Mouse (Mus musculus) hindbrain, embryonic 11.5 days (tissue): Measurements from ENCODE around the gene Olfr588-ps1. TPM values are rescaled to one million over a fixed set of nuclear protein-coding genes. Genes with fewer than 3 reads are reported as not detected.

Source experiments
- polyA plus RNA-seq: library from polyadenylated mRNA; unstranded; fragments of >200 nt; fragmentation: Nextera tagmentation; extraction: Ambion mirVana; gene quantifications from 2 replicates; pipeline ENCODE4 v1.2.1, GENCODE M21; 2014

Olfr588-ps1 gene
- polyA plus RNA-seq, 1 experiment from 2014 or later, result not detected

Other genes with a start within 250 kb of the Olfr588-ps1 start
- not detected in 2 replicates for gene Olfr569, start 250.0 kb upstream of the Olfr588-ps1 start, polyA plus RNA-seq
- not detected in 2 replicates for gene Olfr570, start 246.3 kb upstream of the Olfr588-ps1 start, polyA plus RNA-seq
- not detected in 2 replicates for gene Olfr571, start 223.3 kb upstream of the Olfr588-ps1 start, polyA plus RNA-seq
- gene Olfr572, start 216.5 kb upstream of the Olfr588-ps1 start, polyA plus RNA-seq, result not detected in 2 replicates
- gene Olfr573-ps1, start 198.3 kb upstream of the Olfr588-ps1 start, polyA plus RNA-seq, result not detected in 2 replicates
- gene Olfr574, start 192.4 kb upstream of the Olfr588-ps1 start, polyA plus RNA-seq, result not detected in 2 replicates
- gene Olfr575, start 182.1 kb upstream of the Olfr588-ps1 start, polyA plus RNA-seq, result not detected in 2 replicates
- gene Olfr576, start 178.2 kb upstream of the Olfr588-ps1 start, polyA plus RNA-seq, result not detected in 2 replicates
- not detected in 2 replicates for gene Olfr577, start 164.9 kb upstream of the Olfr588-ps1 start, polyA plus RNA-seq
- not detected in 2 replicates for gene Olfr578, start 151.6 kb upstream of the Olfr588-ps1 start, polyA plus RNA-seq
- not detected in 2 replicates for gene Olfr582, start 102.9 kb upstream of the Olfr588-ps1 start, polyA plus RNA-seq
- not detected in 2 replicates for gene Olfr583, start 89.6 kb upstream of the Olfr588-ps1 start, polyA plus RNA-seq
- not detected in 2 replicates for gene Olfr584, start 59.0 kb upstream of the Olfr588-ps1 start, polyA plus RNA-seq
- gene Olfr585, start 43.2 kb upstream of the Olfr588-ps1 start, polyA plus RNA-seq, result not detected in 2 replicates
- not detected in 2 replicates for gene Olfr586, start 15.2 kb upstream of the Olfr588-ps1 start, polyA plus RNA-seq
- not detected in 2 replicates for gene Olfr589, start 15.5 kb downstream of the Olfr588-ps1 start, polyA plus RNA-seq
- not detected in 2 replicates for gene Olfr591, start 37.5 kb downstream of the Olfr588-ps1 start, polyA plus RNA-seq
- not detected in 2 replicates for gene Olfr592, start 43.9 kb downstream of the Olfr588-ps1 start, polyA plus RNA-seq
- not detected in 2 replicates for gene Olfr593, start 71.0 kb downstream of the Olfr588-ps1 start, polyA plus RNA-seq
- gene Olfr594, start 76.1 kb downstream of the Olfr588-ps1 start, polyA plus RNA-seq, result not detected in 2 replicates
- not detected in 2 replicates for gene Usp17ld, start 111.6 kb downstream of the Olfr588-ps1 start, polyA plus RNA-seq
- gene Olfr596, start 164.8 kb downstream of the Olfr588-ps1 start, polyA plus RNA-seq, result not detected in 2 replicates
- gene Olfr597, start 175.4 kb downstream of the Olfr588-ps1 start, polyA plus RNA-seq, result not detected in 2 replicates
- gene Olfr598, start 182.7 kb downstream of the Olfr588-ps1 start, polyA plus RNA-seq, result not detected in 2 replicates
- gene Olfr599, start 195.0 kb downstream of the Olfr588-ps1 start, polyA plus RNA-seq, result not detected in 2 replicates
- gene Olfr600, start 208.8 kb downstream of the Olfr588-ps1 start, polyA plus RNA-seq, result not detected in 2 replicates
- not detected in 2 replicates for gene Olfr601, start 221.8 kb downstream of the Olfr588-ps1 start, polyA plus RNA-seq
- not detected in 2 replicates for gene Olfr603, start 245.3 kb downstream of the Olfr588-ps1 start, polyA plus RNA-seq